Mouse (Mus musculus) embryonic facial prominence, embryonic 14.5 days (tissue): ENCODE results near the gene Trim33. TPM values are rescaled to one million over a fixed set of nuclear protein-coding genes. Genes with fewer than 3 reads are reported as not detected.

Experiments used
- ATAC-seq: fragments of 200-750 bp; cut with Nextera tagmentation; 2 replicates; pipeline ENCODE4 v1.8.0; 2017; ENCODE audit warnings: low read depth, moderate number of reproducible peaks, moderate TSS enrichment
- DNase-seq: peaks from one replicate; pipeline ENCODE4 v3.0.0-alpha.2; 2015; ENCODE audit warnings: low spot score
- H3K27ac ChIP-seq: fragments of 300-500 bp; sonication (generic); replicated peaks from 2 replicates; pipeline ENCODE4 v1.5.1; 2014; ENCODE audit warnings: low read depth, mild to moderate bottlenecking, low read length, moderate library complexity
- H3K27me3 ChIP-seq: fragments of 300-500 bp; sonication (generic); replicated peaks from 2 replicates; pipeline ENCODE4 v1.6.1; 2014; ENCODE audit warnings: low read length; ENCODE audit not compliant: control insufficient read depth, insufficient read depth
- H3K36me3 ChIP-seq: fragments of 300-500 bp; sonication (generic); 2 replicates; pipeline ENCODE4 v1.6.1; 2014; ENCODE audit warnings: low read length, mixed read lengths; ENCODE audit not compliant: control insufficient read depth, insufficient read depth
- H3K4me1 ChIP-seq: fragments of 300-500 bp; sonication (generic); 2 replicates; pipeline ENCODE4 v1.6.1; 2014; ENCODE audit warnings: antibody characterized with exemption, low read length; ENCODE audit not compliant: control insufficient read depth, insufficient read depth
- H3K4me2 ChIP-seq: fragments of 300-500 bp; sonication (generic); 2 replicates; pipeline ENCODE4 v1.6.1; 2014; ENCODE audit warnings: low read depth, mild to moderate bottlenecking, low read length, moderate library complexity, mixed read lengths
- H3K4me3 ChIP-seq: fragments of 300-500 bp; sonication (generic); 2 replicates; pipeline ENCODE4 v1.5.1; 2014; ENCODE audit warnings: low read depth, mild to moderate bottlenecking, low read length
- H3K9ac ChIP-seq: fragments of 300-500 bp; sonication (generic); 2 replicates; pipeline ENCODE4 v1.6.1; 2014; ENCODE audit warnings: low read depth, mild to moderate bottlenecking, low read length, moderate library complexity, mixed read lengths
- H3K9me3 ChIP-seq: fragments of 300-500 bp; sonication (generic); 2 replicates; pipeline ENCODE4 v1.6.1; 2016; ENCODE audit warnings: low read length; ENCODE audit not compliant: control insufficient read depth
- WGBS: fragments of 180-500 bp; shearing (Covaris S2); extraction: QIAGEN DNeasy Blood & Tissue Kit; methylation state at CpG from one replicate; pipeline ENCODE4 v1.1.7; 2014; 5-methylcytosine and 5-hydroxymethylcytosine counted together
- polyA plus RNA-seq: library from polyadenylated mRNA; unstranded; fragments of >200 nt; fragmentation: Nextera tagmentation; extraction: Ambion mirVana; gene quantifications from 2 replicates; pipeline ENCODE4 v1.2.1, GENCODE M21; 2014

The Trim33 gene
- polyA plus RNA-seq, 1 experiment from 2014 or later: 17.3 TPM

DNA sequence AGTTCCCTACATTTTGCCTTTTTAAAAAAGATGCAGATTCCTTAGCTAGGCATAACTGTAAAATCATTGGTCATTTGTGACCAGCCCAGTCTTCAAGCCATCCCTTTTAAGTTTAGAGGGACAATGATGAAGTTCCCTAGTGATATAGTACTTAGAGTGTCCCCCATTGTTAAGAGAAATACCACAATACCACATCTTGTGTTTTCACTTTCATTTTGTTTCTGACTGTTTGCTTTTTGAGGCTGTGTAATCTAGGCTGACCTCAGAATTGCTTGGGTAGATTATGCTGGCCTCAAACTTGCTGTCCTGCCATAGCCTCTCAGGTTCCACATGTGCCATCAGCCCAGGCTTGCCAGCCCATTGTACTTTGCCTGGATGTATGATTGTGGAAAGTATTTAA lies 35.2 kb downstream of the Trim33 start:
- H3K36me3 ChIP-seq: peaks cover 31% of the 10 kb centered on the region
- no peak overlapping the region for H3K4me3 ChIP-seq
- no peaks in the 10 kb centered on the region for H3K4me1 ChIP-seq
- ATAC-seq: no peak
- no peak overlapping the region for H3K9ac ChIP-seq
- H3K9me3 ChIP-seq: no peaks in the 10 kb centered on the region
- DNase-seq: no peak
- no peak overlapping the region for H3K27ac ChIP-seq
- H3K27me3 ChIP-seq: no peaks in the 10 kb centered on the region
- no peak overlapping the region for H3K4me2 ChIP-seq

DNA sequence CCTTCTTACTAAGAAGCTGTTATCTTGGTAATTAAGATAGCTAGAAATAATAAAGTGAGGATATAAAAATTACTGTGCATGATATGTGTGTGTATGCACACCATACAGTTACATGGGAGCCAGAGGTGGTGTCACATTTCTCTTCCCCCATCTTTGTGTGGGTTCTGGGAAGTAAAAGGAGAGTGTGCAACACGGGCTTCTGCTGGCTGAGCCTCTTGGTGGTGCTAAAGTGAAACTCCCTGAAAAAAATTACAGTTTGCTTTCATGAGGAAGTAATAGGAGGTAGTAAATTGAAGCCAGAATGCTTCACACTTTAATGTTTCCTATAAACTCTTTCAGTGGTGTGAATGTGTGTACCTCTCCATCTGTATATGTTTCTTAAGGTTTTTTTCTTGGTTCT lies 56.3 kb downstream of the Trim33 start:
- DNase-seq (peak; percentile 2), ATAC-seq (no peak)
- 18% methylated on average over 1 of the region's 1 CpGs for WGBS
- Histone ChIP-seq H3K27ac (no peak overlapping the region), H3K9ac (no peak overlapping the region), H3K27me3 (no peaks in the 10 kb centered on the region), H3K4me3 (no peak overlapping the region), H3K4me1 (no peaks in the 10 kb centered on the region), H3K36me3 (peaks cover 62% of the 10 kb centered on the region), H3K9me3 (no peaks in the 10 kb centered on the region), H3K4me2 (no peak overlapping the region)

DNA sequence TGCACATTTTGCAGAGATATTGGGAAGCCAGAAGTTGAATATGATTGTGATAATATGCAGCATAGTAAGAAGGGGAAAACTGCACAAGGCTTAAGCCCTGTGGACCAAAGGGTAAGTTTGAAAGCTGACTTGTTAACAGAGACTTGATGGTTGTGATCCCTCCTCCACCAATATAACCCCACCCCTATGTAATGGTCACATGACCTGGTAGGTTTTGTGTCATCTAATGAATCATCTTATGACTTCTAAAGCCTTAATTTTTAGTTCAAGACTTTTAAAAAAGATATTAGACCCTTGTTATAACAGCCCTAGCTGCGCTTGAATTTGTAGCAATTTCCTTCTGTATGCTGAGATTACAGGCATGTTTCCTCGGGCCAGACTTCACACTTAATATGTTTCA lies 67.6 kb downstream of the Trim33 start:
- H3K4me2 ChIP-seq: no peak overlapping the region
- no peak overlapping the region for H3K9ac ChIP-seq
- 96% methylated on average over 2 of the region's 2 CpGs for WGBS
- no peak overlapping the region for H3K27ac ChIP-seq
- H3K27me3 ChIP-seq: no peaks in the 10 kb centered on the region
- ATAC-seq: no peak
- no peak overlapping the region for H3K4me3 ChIP-seq
- H3K4me1 ChIP-seq: no peaks in the 10 kb centered on the region
- H3K9me3 ChIP-seq: no peaks in the 10 kb centered on the region
- no peak for DNase-seq
- H3K36me3 ChIP-seq: peaks cover 65% of the 10 kb centered on the region

DNA sequence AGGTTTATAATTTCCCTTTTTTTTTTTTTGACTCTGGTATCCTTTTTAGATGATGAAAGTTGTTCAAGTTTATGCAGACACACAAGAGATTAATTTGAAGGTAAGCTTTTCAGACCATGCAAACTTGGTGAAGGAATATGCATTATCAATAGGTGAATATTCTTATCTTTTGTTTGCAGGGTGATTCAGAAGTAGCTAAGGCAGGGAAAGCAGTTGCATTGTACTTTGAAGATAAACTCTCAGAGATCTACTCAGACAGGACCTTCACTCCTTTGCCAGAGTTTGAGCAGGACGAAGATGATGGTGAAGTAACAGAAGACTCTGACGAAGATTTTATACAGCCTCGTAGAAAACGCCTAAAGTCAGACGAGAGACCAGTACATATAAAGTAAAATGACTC lies 74.4 kb downstream of the Trim33 start:
- 95% methylated on average over 5 of the region's 5 CpGs for WGBS
- ATAC-seq (no peak), DNase-seq (no peak)
- no peaks in the 10 kb centered on the region for H3K27me3 ChIP-seq
- no peak overlapping the region for H3K4me2 ChIP-seq
- H3K36me3 ChIP-seq: peaks cover 51% of the 10 kb centered on the region
- H3K4me3 ChIP-seq: no peak overlapping the region
- no peaks in the 10 kb centered on the region for H3K4me1 ChIP-seq
- H3K9ac ChIP-seq: no peak overlapping the region
- H3K9me3 ChIP-seq: no peaks in the 10 kb centered on the region
- H3K27ac ChIP-seq: no peak overlapping the region

DNA sequence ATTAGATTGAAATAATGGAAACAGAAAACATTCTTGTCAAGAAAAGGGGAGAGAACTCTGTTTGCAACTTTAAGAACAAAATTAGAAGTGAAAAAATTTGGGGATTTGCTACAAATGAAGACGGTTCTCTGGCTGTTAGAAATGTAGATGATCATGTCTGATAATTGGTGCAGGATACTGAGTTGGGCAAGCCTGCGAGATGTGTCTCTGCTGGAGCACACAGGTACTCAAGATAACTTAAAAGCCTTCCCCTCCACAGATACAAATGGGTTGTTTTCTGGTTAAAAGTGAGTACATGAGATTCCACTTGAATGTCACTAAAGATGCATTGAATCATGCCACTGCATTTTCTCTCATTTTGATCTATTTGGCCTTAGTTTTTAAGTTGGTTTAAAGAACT lies 74.9 kb downstream of the Trim33 start:
- ATAC-seq: no peak
- DNase-seq: no peak
- no peaks in the 10 kb centered on the region for H3K27me3 ChIP-seq
- H3K4me1 ChIP-seq: no peaks in the 10 kb centered on the region
- H3K4me2 ChIP-seq: no peak overlapping the region
- no peak overlapping the region for H3K9ac ChIP-seq
- WGBS: 96% methylated on average over 2 of the region's 2 CpGs
- no peak overlapping the region for H3K4me3 ChIP-seq
- no peaks in the 10 kb centered on the region for H3K9me3 ChIP-seq
- peaks cover 49% of the 10 kb centered on the region for H3K36me3 ChIP-seq
- no peak overlapping the region for H3K27ac ChIP-seq

DNA sequence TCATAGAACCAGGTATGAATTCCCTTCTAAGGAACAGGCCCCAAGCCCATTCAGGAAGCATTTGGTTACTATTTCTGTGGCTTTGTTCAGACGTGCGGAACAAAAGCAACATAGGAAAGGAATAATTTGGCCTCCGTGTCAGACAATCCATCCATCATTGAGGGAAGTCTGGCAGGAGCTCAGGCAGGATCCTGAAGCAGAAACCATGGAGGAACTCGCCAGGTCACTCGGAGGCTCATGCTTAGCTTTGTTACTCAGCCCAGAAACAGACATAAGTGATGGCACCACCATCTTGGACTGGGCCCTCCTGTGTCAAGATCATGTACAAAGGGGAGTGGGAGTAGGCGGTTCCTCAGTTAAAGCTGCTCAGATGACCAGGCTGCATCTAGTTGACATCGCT lies 82.1 kb downstream of the Trim33 start:
- H3K4me2 ChIP-seq: no peak overlapping the region
- no peak for ATAC-seq
- no peaks in the 10 kb centered on the region for H3K27me3 ChIP-seq
- 84% methylated on average over 7 of the region's 7 CpGs for WGBS
- H3K4me3 ChIP-seq: no peak overlapping the region
- DNase-seq: no peak
- no peaks in the 10 kb centered on the region for H3K9me3 ChIP-seq
- no peak overlapping the region for H3K27ac ChIP-seq
- no peak overlapping the region for H3K9ac ChIP-seq
- H3K4me1 ChIP-seq: no peaks in the 10 kb centered on the region
- H3K36me3 ChIP-seq: peaks cover 10% of the 10 kb centered on the region; the same call in 1 of the 2 replicates

DNA sequence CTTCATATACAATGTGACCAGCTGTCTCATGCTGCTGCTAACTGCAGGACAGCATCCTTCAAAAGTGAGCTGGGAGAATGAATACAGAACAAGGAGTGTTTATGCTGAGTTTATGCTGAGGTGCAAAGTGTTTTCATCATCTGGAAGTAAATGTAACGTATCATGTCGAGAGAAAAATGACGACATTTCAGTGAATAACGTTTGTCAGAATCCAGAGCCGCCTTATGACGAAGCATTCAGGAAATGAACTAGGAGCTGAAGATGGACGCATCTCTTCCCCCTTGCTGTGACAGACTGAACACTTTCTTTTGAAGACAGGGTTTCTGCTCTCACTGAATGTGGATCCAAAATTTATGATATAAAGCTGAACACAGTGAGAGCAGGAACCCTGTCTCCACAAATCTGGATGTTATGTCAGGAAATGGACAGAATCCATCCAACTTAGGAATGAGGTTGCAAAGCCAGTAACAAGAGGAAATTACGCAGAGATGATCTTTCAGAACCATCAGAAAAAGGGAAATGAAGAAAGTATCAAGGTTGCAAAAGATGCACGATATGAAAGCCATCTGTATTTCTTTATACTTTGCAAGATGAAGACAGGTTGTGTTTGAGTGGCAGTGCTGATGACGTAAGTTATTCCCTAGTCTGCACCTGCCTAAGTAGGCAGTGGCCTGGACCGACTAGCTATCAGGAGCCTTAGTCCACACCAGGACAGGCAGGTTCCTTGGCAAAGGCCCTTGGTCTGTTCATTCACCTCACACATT lies 85.3 kb downstream of the Trim33 start:
- Histone ChIP-seq H3K4me1 (no peaks in the 10 kb centered on the region), H3K9me3 (no peaks in the 10 kb centered on the region), H3K9ac (no peak overlapping the region), H3K4me2 (no peak overlapping the region), H3K4me3 (no peak overlapping the region), H3K27me3 (no peaks in the 10 kb centered on the region), H3K36me3 (peaks cover 3% of the 10 kb centered on the region; the same call in 1 of the 2 replicates), H3K27ac (no peak overlapping the region)
- DNase-seq (no peak), ATAC-seq (no peak)
- WGBS: 86% methylated on average over 11 of the region's 11 CpGs

DNA sequence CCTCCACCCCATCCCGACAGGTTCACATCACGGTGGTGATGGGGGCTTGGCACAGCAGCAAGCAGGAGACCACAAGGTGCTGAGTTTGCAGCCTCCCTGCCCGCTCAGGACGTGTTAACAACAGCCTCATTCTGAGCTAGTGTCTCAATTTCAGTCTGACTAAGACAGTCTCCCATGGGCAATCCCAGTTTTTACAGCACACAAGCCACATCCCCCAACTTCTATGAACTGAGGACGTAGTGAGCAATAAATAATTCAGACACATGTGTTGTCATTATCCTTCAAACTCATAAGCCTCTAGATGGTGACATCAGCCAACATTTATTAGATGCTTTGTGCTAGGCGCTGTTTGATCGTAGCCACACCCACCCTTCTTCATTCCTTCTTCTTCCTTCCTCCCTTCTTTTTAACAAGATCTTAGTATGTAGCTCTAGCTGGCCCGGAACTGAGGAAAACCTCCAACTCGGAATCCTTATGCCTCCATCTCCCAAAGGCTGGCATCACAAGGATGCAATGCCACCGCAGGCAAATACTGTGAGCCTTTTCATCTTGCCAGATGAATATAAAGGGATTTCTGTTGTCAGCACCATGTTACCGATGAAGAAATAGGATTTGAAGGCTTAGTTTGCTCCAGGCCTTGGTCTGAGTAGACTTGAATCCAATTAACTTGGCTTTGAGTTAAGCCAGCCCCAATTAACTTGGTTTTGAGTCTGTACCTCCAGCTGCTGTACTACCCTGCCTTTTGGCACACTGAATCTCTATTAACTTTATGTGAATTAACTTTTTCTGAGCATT lies 88.3 kb downstream of the Trim33 start:
- no peak overlapping the region for H3K9ac ChIP-seq
- WGBS: 66% methylated on average over 11 of the region's 11 CpGs
- ATAC-seq (no peak), DNase-seq (no peak)
- H3K36me3 ChIP-seq: no peaks in the 10 kb centered on the region
- no peaks in the 10 kb centered on the region for H3K4me1 ChIP-seq
- no peak overlapping the region for H3K4me3 ChIP-seq
- no peaks in the 10 kb centered on the region for H3K27me3 ChIP-seq
- H3K27ac ChIP-seq: no peak overlapping the region
- no peaks in the 10 kb centered on the region for H3K9me3 ChIP-seq
- H3K4me2 ChIP-seq: no peak overlapping the region

DNA sequence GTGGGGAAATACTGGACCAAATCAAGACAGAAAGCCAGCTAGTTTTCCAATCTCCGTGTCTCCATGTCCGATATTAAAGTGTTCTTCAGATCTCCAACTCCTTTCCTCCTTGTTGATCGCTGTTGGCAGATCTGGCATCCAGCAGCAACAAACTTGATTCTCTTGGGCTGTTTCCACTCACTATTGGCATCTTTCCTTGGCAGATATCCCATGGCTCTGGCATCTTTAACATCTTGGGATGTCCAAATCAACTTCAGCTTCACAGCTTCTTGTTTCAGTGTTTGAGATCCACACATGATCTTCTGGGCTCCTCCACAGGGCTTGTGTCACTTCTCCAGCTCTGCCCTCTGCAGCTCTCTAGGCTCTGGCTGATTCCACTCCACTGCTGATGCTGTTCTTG lies 89.6 kb downstream of the Trim33 start:
- Histone ChIP-seq H3K4me1 (no peaks in the 10 kb centered on the region), H3K9ac (no peak overlapping the region), H3K27me3 (no peaks in the 10 kb centered on the region), H3K4me3 (no peak overlapping the region), H3K27ac (no peak overlapping the region), H3K36me3 (no peaks in the 10 kb centered on the region), H3K9me3 (no peaks in the 10 kb centered on the region), H3K4me2 (no peak overlapping the region)
- no peak for ATAC-seq
- WGBS: 91% methylated on average over 3 of the region's 3 CpGs
- no peak for DNase-seq
